Mouse (Mus musculus): ENCODE results near the gene Tle4. TPM values are rescaled to one million over a fixed set of nuclear protein-coding genes. Genes with fewer than 3 reads are reported as not detected.

Gene Tle4
- total RNA-seq (2023) = 87.5 TPM

GRCm38 (mm10) chr19:14597917-14598689, at the start of gene Tle4:
Gene Tle4, minus strand, starts transcription at chr19:14598051.

